Mouse (Mus musculus) liver, embryonic 14.5 days (tissue): ENCODE measurements at regions not wholly inside any gene's neighbourhood (a gene's known extent, or its start where the extent isn't known, plus 50 kb on each side); places are given as distances from the start of the nearest gene placed in this dataset.

Source experiments
- ATAC-seq: fragments of 200-750 bp; cut with Nextera tagmentation; 2 replicates; pipeline ENCODE4 v1.8.0; 2017; ENCODE audit warnings: moderate number of reproducible peaks, mild to moderate bottlenecking, moderate library complexity; ENCODE audit not compliant: insufficient read depth
- DNase-seq, 3 experiments: peaks; one replicate each; pipeline ENCODE4 v3.0.0-alpha.2; 2012 to 2013; ENCODE audit warnings: low read depth in 3 of 3, low spot score in 3 of 3
- H3K27ac ChIP-seq: fragments of 300-500 bp; sonication (generic); 2 replicates; pipeline ENCODE4 v1.5.1; 2014; ENCODE audit warnings: moderate library complexity, mild to moderate bottlenecking, control low read depth, inconsistent platforms
- H3K27me3 ChIP-seq: fragments of 300-500 bp; sonication (generic); 2 replicates; pipeline ENCODE4 v1.6.1; 2014; ENCODE audit warnings: mild to moderate bottlenecking, low read length, moderate library complexity; ENCODE audit not compliant: control insufficient read depth, insufficient read depth
- H3K36me3 ChIP-seq: fragments of 300-500 bp; sonication (generic); replicated peaks from 2 replicates; pipeline ENCODE4 v1.6.1; 2014; ENCODE audit warnings: low read depth; ENCODE audit not compliant: control insufficient read depth, insufficient read depth
- H3K4me1 ChIP-seq, 2 experiments: fragments of 200-500 bp in 1 of 2; fragments of 300-500 bp in 1 of 2; sonication (generic) in 1 of 2; replicated peaks; 2 replicates each; pipeline ENCODE4 v1.6.1; 2012 to 2014; ENCODE audit warnings: antibody characterized with exemption in 1 of 2, inconsistent platforms in 1 of 2, low read length in 1 of 2; ENCODE audit not compliant: control insufficient read depth in 2 of 2, insufficient read depth in 2 of 2
- H3K4me2 ChIP-seq: fragments of 300-500 bp; sonication (generic); 2 replicates; pipeline ENCODE4 v1.6.1; 2014; ENCODE audit warnings: low read depth, mild to moderate bottlenecking, control low read depth, moderate library complexity
- H3K4me3 ChIP-seq, 2 experiments: fragments of 200-500 bp in 1 of 2; fragments of 300-500 bp in 1 of 2; sonication (generic) in 1 of 2; 2 replicates each; pipeline ENCODE4 v1.5.1; 2012 to 2014; ENCODE audit warnings: low read depth in 2 of 2, low read length in 2 of 2, mild to moderate bottlenecking in 2 of 2, control low read depth in 1 of 2, inconsistent platforms in 1 of 2, moderate library complexity in 1 of 2; ENCODE audit not compliant: insufficient read depth in 1 of 2
- H3K9ac ChIP-seq: fragments of 300-500 bp; sonication (generic); replicated peaks from 2 replicates; pipeline ENCODE4 v1.6.1; 2014; ENCODE audit warnings: mild to moderate bottlenecking, control low read depth, moderate library complexity
- H3K9me3 ChIP-seq: fragments of 300-500 bp; sonication (generic); 2 replicates; pipeline ENCODE4 v1.6.1; 2016; ENCODE audit warnings: low read length, mixed read lengths; ENCODE audit not compliant: control insufficient read depth
- CTCF ChIP-seq: IDR thresholded peaks from 2 replicates; pipeline ENCODE4 v1.5.1; 2016; ENCODE audit warnings: antibody characterized with exemption, low read depth, control low read depth
- EP300 ChIP-seq: IDR thresholded peaks from 2 replicates; pipeline ENCODE4 v1.6.1; 2016; ENCODE audit warnings: antibody characterized with exemption, low read depth
- WGBS: fragments of 180-500 bp; shearing (Covaris S2); extraction: QIAGEN DNeasy Blood & Tissue Kit; methylation state at CpG from one replicate; pipeline ENCODE4 v1.1.7; 2014; ENCODE audit not compliant: insufficient replicate concordance; 5-methylcytosine and 5-hydroxymethylcytosine counted together

GRCm38 (mm10) chr9:120645776-120646175, 74.5 kb downstream of the Rpl14 start:
- Histone ChIP-seq H3K36me3 (no peaks in the 10 kb centered on the region), H3K9ac (no peak overlapping the region), H3K27me3 (no peaks in the 10 kb centered on the region), H3K4me1 (no peaks in the 10 kb centered on the region), H3K27ac (no peak overlapping the region), H3K4me3 (no peak overlapping the region), H3K4me2 (no peak overlapping the region), H3K9me3 (no peaks in the 10 kb centered on the region)
- ATAC-seq, result no peak
- WGBS, result 97% methylated on average over 10 of the region's 10 CpGs
- TF ChIP-seq EP300, result no peak
- no peak for TF ChIP-seq CTCF
- DNase-seq, result no peak

GRCm38 (mm10) chr9:120646806-120647667, 75.8 kb downstream of the Rpl14 start:
- Histone ChIP-seq H3K4me2 (no peak overlapping the region), H3K9me3 (no peaks in the 10 kb centered on the region), H3K4me3 (no peak overlapping the region), H3K27ac (no peak overlapping the region), H3K27me3 (no peaks in the 10 kb centered on the region), H3K9ac (no peak overlapping the region), H3K4me1 (no peaks in the 10 kb centered on the region), H3K36me3 (no peaks in the 10 kb centered on the region)
- ATAC-seq (no peak), DNase-seq (no peak)
- no peak for TF ChIP-seq CTCF
- TF ChIP-seq EP300, result no peak
- WGBS, result 68% methylated on average over 10 of the region's 10 CpGs

DNA sequence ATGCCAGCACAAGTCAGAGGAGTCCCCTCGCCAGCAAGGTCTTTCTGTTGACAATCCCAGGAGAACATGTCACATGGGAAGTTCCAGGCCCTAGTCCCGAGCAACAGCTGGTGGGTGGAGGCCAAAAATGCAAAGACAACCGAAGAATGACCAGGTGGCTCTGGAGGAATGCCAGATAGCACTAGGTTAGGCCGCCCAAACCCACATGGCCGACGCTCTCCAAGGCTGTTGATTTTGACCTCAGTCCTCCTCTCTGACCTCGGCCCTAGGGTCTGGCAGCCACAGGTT, 76.4 kb downstream of the Rpl14 start:
- H3K9ac ChIP-seq, result no peak overlapping the region
- ATAC-seq (no peak), DNase-seq (no peak)
- TF ChIP-seq CTCF (no peak), EP300 (no peak)
- no peak overlapping the region for H3K27ac ChIP-seq
- H3K27me3 ChIP-seq, result no peaks in the 10 kb centered on the region
- H3K9me3 ChIP-seq, result no peaks in the 10 kb centered on the region
- no peak overlapping the region for H3K4me3 ChIP-seq
- WGBS, result 57% methylated on average over 7 of the region's 7 CpGs
- no peaks in the 10 kb centered on the region for H3K4me1 ChIP-seq
- no peaks in the 10 kb centered on the region for H3K36me3 ChIP-seq
- no peak overlapping the region for H3K4me2 ChIP-seq

DNA sequence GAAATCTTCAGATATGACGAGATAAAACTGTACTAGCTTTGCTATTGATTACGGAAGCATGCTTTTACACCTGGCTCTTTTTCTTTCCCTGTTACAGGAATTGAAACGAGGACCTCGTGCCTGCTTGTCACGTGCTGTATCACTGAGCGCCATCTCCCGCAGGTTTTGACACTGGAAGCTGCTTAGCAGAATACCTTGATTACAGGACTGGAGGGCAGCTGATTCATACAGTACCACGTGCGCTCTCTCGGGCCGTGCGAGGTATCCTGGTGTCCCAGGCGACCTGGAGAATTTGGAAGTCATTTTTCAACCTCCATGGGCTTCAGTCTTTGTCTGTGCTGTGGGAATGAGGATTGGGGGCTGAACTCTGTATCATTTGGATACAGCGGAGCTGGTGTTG, 81.5 kb downstream of the Rpl14 start:
- Histone ChIP-seq H3K9me3 (no peaks in the 10 kb centered on the region), H3K27me3 (no peaks in the 10 kb centered on the region), H3K9ac (no peak overlapping the region), H3K4me1 (no peaks in the 10 kb centered on the region), H3K4me3 (no peak overlapping the region), H3K4me2 (no peak overlapping the region), H3K27ac (no peak overlapping the region), H3K36me3 (no peaks in the 10 kb centered on the region)
- TF ChIP-seq EP300 (no peak), CTCF (no peak)
- DNase-seq (no peak), ATAC-seq (no peak)
- WGBS, result 68% methylated on average over 14 of the region's 14 CpGs

GRCm38 (mm10) chr9:120653170-120653569, 81.9 kb downstream of the Rpl14 start:
- no peak overlapping the region for H3K4me2 ChIP-seq
- TF ChIP-seq EP300 (no peak), CTCF (no peak)
- no peaks in the 10 kb centered on the region for H3K36me3 ChIP-seq

More at GRCm38 (mm10) chr9:120653170-120653569, 81.9 kb downstream of the Rpl14 start:
- ATAC-seq (no peak), DNase-seq (no peak)
- Histone ChIP-seq H3K27ac (no peak overlapping the region), H3K27me3 (no peaks in the 10 kb centered on the region), H3K9me3 (no peaks in the 10 kb centered on the region), H3K9ac (no peak overlapping the region), H3K4me1 (no peaks in the 10 kb centered on the region), H3K4me3 (no peak overlapping the region)
- 60% methylated on average over 5 of the region's 5 CpGs for WGBS
